Mouse (Mus musculus): ENCODE data around the gene Man2c1.

The Man2c1 gene

GRCm38 (mm10) chr9:57157499-57157898, 27.0 kb downstream of the Man2c1 start:
- DNase-seq (ENCODE audit: low read depth, low spot score): peak; percentile 68

GRCm38 (mm10) chr9:57158013-57158470, 27.6 kb downstream of the Man2c1 start, which contains the start of gene Commd4:
Gene Commd4, minus strand, starts transcription at chr9:57158331.
- DNase-seq (ENCODE audit: low read depth, low spot score): peak; percentile 91

GRCm38 (mm10) chr9:57158506-57158905, 28.0 kb downstream of the Man2c1 start:
- DNase-seq (ENCODE audit: low read depth, low spot score): no peak

- no peak for DNase-seq (ENCODE audit: low read depth, low spot score)
These were observed 32.0 kb downstream of the Man2c1 start for GRCm38 (mm10) chr9:57162496-57162895.

GRCm38 (mm10) chr9:57163137-57163536, 32.6 kb downstream of the Man2c1 start:
- no peak for DNase-seq (ENCODE audit: low read depth, low spot score)

GRCm38 (mm10) chr9:57166173-57166572, 35.7 kb downstream of the Man2c1 start:
- DNase-seq (ENCODE audit: low read depth, low spot score): no peak

GRCm38 (mm10) chr9:57168411-57168810, 37.9 kb downstream of the Man2c1 start:
- DNase-seq (ENCODE audit: low read depth, low spot score): no peak
